Mouse (Mus musculus): ENCODE results near the gene Ticam1. TPM values are rescaled to one million over a fixed set of nuclear protein-coding genes. Genes with fewer than 3 reads are reported as not detected.

Ticam1 gene
- polyA plus RNA-seq, 1 experiment from 2014 or later, result 11.3 TPM

DNA sequence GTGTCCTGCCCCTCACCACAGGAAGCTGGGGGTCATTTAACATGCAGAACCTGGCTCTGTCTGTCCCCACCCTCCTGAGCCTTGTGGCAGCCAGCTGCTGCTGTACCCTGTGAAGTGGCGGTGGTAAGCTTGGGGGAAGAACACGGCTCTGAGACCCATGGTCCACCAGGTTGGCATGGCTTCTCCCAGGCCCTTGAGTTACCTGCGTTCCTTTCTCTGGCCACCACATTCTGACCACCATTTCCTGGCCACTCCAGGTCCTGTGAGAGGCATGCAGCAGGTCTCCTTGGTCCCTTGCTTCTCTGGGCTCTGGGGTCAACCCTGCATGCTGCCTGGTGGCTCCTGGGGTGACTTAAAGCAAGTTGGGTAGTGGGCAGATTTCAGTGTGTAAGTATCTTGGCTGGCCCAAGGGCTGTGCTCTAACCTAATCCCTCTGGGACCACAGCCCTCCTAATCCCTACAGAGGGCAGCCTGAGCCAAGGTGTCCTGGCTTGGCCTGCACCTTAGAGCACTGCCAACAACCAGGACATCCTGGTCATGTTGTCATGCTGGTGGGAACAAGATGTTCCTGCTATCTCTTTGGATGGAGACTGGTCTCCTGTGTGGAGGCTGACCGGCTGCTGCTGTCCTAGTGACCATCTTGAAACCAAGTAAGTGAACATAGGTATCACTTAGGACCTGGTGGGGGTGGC lies 16.1 kb upstream of the Ticam1 start, which contains the start of gene Plin3:
Plin3 (minus strand) TSS at position 343 of the 692 bp plus-strand sequence.
- no peak for DNase-seq (ENCODE audit: low spot score)
- no peak within 1 kb of the TSS for H3K9ac ChIP-seq (ENCODE audit: low read length)
- no peaks in the 10 kb centered on the region for H3K9me3 ChIP-seq (ENCODE audit: control insufficient read depth, low read length)
- ATAC-seq (replicated peaks; ENCODE audit: low FRiP score, low TSS enrichment, low read depth), result no peak
- no peak within 1 kb of the TSS for H3K4me3 ChIP-seq (ENCODE audit: low read depth, low read length)
- 92% methylated on average over 4 of the region's 4 CpGs for WGBS
- H3K36me3 ChIP-seq (ENCODE audit: control insufficient read depth, insufficient read depth, low read length), result no peaks in the 10 kb centered on the region
- H3K27me3 ChIP-seq (replicated peaks; ENCODE audit: control insufficient read depth, insufficient read depth, low read length), result no peaks in the 10 kb centered on the region
- H3K27ac ChIP-seq (ENCODE audit: low read depth), result peak within 1 kb of the TSS; percentile 92; the same call in 1 of the 2 replicates
- H3K4me2 ChIP-seq (ENCODE audit: low read length), result no peak within 1 kb of the TSS
- H3K4me1 ChIP-seq (replicated peaks; ENCODE audit: control insufficient read depth, insufficient read depth, low read length), result peaks cover 22% of the 10 kb centered on the region

DNA sequence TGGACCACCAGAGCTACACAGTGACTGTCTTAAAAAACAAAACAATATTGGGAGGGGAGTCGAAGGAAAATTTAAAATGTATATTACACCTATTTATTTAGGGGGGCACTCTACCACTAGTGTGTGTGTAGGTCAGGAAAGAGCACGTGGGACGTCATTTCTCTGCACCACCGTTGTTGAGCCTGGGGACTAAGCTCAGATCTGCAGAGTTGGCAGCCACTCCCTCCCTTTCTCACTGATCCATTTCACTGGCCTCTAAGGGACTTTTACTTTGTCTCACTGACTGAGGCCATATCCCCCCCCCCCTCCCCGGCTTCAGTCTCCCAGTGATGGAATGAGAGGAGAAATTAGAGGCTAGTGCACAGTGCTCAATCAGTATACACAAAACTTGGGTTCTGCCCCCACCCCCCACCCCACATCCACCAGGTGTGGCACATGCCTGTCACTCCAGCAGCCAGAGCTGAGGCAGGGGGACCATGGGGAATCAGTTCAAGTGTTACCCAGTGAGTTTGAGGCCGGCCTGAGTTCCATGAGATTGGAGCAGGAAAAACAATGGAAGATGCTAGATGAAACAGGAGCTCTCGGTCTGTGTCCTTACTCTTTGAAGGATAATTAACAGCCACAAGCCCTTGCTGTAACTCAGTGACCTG lies 15.4 kb upstream of the Ticam1 start:
- no peak overlapping the region for H3K9ac ChIP-seq (ENCODE audit: low read length)
- no peaks in the 10 kb centered on the region for H3K27me3 ChIP-seq (replicated peaks; ENCODE audit: control insufficient read depth, insufficient read depth, low read length)
- no peak overlapping the region for H3K4me3 ChIP-seq (ENCODE audit: low read depth, low read length)
- ATAC-seq (replicated peaks; ENCODE audit: low FRiP score, low TSS enrichment, low read depth) (no peak), DNase-seq (ENCODE audit: low spot score) (no peak)
- H3K4me2 ChIP-seq (ENCODE audit: low read length), result no peak overlapping the region; the same call in 1 of the 2 replicates
- H3K27ac ChIP-seq (ENCODE audit: low read depth), result peak overlapping the region; percentile 92
- no peaks in the 10 kb centered on the region for H3K9me3 ChIP-seq (ENCODE audit: control insufficient read depth, low read length)
- H3K36me3 ChIP-seq (ENCODE audit: control insufficient read depth, insufficient read depth, low read length), result no peaks in the 10 kb centered on the region
- peaks cover 25% of the 10 kb centered on the region for H3K4me1 ChIP-seq (replicated peaks; ENCODE audit: control insufficient read depth, insufficient read depth, low read length)
- WGBS, result 84% methylated on average over 7 of the region's 7 CpGs

- peak overlapping the region; percentile 57 for H3K4me2 ChIP-seq (ENCODE audit: low read length)
- H3K36me3 ChIP-seq (ENCODE audit: control insufficient read depth, insufficient read depth, low read length), result peaks cover 7% of the 10 kb centered on the region
- H3K9ac ChIP-seq (ENCODE audit: low read length), result peak overlapping the region; percentile 29
- H3K4me3 ChIP-seq (ENCODE audit: low read depth, low read length), result peak overlapping the region; percentile 52; the same call in 1 of the 2 replicates
- DNase-seq (ENCODE audit: low spot score) (peak; percentile 91), ATAC-seq (replicated peaks; ENCODE audit: low FRiP score, low TSS enrichment, low read depth) (peak; percentile 89)
- no peaks in the 10 kb centered on the region for H3K9me3 ChIP-seq (ENCODE audit: control insufficient read depth, low read length)
- peak overlapping the region; percentile 92 for H3K27ac ChIP-seq (ENCODE audit: low read depth)
- H3K4me1 ChIP-seq (replicated peaks; ENCODE audit: control insufficient read depth, insufficient read depth, low read length), result peaks cover 25% of the 10 kb centered on the region
- no peaks in the 10 kb centered on the region for H3K27me3 ChIP-seq (replicated peaks; ENCODE audit: control insufficient read depth, insufficient read depth, low read length)
- 2% methylated on average over 16 of the region's 16 CpGs for WGBS
Measured at GRCm38 (mm10) chr17:56291171-56291511, 14.6 kb upstream of the Ticam1 start.

DNA sequence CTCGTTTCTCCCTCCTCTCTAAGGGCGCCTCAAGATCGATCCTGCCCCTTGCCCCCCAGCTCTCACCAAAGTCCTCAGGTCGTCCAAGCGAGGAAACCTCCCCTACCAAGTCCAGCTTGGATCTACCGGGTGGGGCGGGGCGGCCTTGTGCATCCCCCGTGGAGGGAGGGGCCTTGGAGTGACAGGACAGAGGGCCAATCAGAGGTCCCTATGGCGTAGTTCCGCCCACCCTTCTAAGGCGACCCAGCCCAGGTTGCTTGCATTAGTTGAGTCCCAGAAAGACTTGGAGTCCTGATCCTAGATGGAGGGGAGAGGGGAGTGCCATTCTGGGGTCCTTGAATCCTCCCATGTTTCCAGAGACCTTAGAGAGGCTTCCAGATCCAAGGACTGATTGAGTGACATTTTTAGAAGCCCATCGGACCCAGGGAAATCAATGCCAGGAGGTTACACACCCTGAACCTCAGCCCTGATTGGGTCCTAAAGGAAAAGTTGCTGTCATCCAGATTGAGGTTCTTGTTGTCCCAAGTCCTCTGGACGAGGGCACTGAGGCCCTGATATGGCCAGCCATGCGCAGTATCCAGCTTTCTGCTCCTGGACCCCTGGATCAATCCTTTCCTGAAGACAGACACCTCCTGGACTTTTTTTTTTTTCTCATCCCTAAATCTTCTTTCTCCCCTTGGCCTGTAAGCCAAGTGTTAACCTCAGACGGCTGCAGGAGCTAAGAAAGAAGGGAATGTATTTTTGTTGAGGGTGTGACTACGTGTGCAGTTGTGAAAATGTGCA lies 14.0 kb upstream of the Ticam1 start:
- no peaks in the 10 kb centered on the region for H3K27me3 ChIP-seq (replicated peaks; ENCODE audit: control insufficient read depth, insufficient read depth, low read length)
- H3K9ac ChIP-seq (ENCODE audit: low read length), result peak overlapping the region; percentile 83
- ATAC-seq (replicated peaks; ENCODE audit: low FRiP score, low TSS enrichment, low read depth) (peak; percentile 89), DNase-seq (ENCODE audit: low spot score) (peak; percentile 100)
- peaks cover 13% of the 10 kb centered on the region for H3K36me3 ChIP-seq (ENCODE audit: control insufficient read depth, insufficient read depth, low read length)
- peak overlapping the region; percentile 92 for H3K27ac ChIP-seq (ENCODE audit: low read depth)
- peak overlapping the region; percentile 52 for H3K4me3 ChIP-seq (ENCODE audit: low read depth, low read length)
- H3K4me1 ChIP-seq (replicated peaks; ENCODE audit: control insufficient read depth, insufficient read depth, low read length), result peaks cover 25% of the 10 kb centered on the region
- no peaks in the 10 kb centered on the region for H3K9me3 ChIP-seq (ENCODE audit: control insufficient read depth, low read length)
- H3K4me2 ChIP-seq (ENCODE audit: low read length), result peak overlapping the region; percentile 57
- WGBS, result 5% methylated on average over 17 of the region's 17 CpGs

- Histone ChIP-seq H3K9me3 (ENCODE audit: control insufficient read depth, low read length) (no peaks in the 10 kb centered on the region), H3K27ac (ENCODE audit: low read depth) (peak overlapping the region; percentile 92), H3K4me2 (ENCODE audit: low read length) (peak overlapping the region; percentile 57), H3K36me3 (ENCODE audit: control insufficient read depth, insufficient read depth, low read length) (peaks cover 22% of the 10 kb centered on the region), H3K4me3 (ENCODE audit: low read depth, low read length) (peak overlapping the region; percentile 52), H3K4me1 (replicated peaks; ENCODE audit: control insufficient read depth, insufficient read depth, low read length) (peaks cover 25% of the 10 kb centered on the region), H3K27me3 (replicated peaks; ENCODE audit: control insufficient read depth, insufficient read depth, low read length) (no peaks in the 10 kb centered on the region), H3K9ac (ENCODE audit: low read length) (peak overlapping the region; percentile 83)
- 4% methylated on average over 23 of the region's 23 CpGs for WGBS
- no peak; the same call in 1 of the 2 replicates for ATAC-seq (replicated peaks; ENCODE audit: low FRiP score, low TSS enrichment, low read depth)
- peak; percentile 80 for DNase-seq (ENCODE audit: low spot score)
Measured at GRCm38 (mm10) chr17:56289371-56290331, 13.1 kb upstream of the Ticam1 start.

GRCm38 (mm10) chr17:56288866-56289265 lies 12.3 kb upstream of the Ticam1 start:
- H3K4me2 ChIP-seq (ENCODE audit: low read length), result peak overlapping the region; percentile 57
- H3K4me3 ChIP-seq (ENCODE audit: low read depth, low read length), result peak overlapping the region; percentile 52
- DNase-seq (ENCODE audit: low spot score), result no peak
- WGBS, result 38% methylated on average over 3 of the region's 3 CpGs
- peaks cover 30% of the 10 kb centered on the region for H3K36me3 ChIP-seq (ENCODE audit: control insufficient read depth, insufficient read depth, low read length)
- no peak for ATAC-seq (replicated peaks; ENCODE audit: low FRiP score, low TSS enrichment, low read depth)
- H3K27me3 ChIP-seq (replicated peaks; ENCODE audit: control insufficient read depth, insufficient read depth, low read length), result no peaks in the 10 kb centered on the region
- H3K9ac ChIP-seq (ENCODE audit: low read length), result peak overlapping the region; percentile 83
- H3K4me1 ChIP-seq (replicated peaks; ENCODE audit: control insufficient read depth, insufficient read depth, low read length), result peaks cover 25% of the 10 kb centered on the region
- no peaks in the 10 kb centered on the region for H3K9me3 ChIP-seq (ENCODE audit: control insufficient read depth, low read length)
- H3K27ac ChIP-seq (ENCODE audit: low read depth), result peak overlapping the region; percentile 92

DNA sequence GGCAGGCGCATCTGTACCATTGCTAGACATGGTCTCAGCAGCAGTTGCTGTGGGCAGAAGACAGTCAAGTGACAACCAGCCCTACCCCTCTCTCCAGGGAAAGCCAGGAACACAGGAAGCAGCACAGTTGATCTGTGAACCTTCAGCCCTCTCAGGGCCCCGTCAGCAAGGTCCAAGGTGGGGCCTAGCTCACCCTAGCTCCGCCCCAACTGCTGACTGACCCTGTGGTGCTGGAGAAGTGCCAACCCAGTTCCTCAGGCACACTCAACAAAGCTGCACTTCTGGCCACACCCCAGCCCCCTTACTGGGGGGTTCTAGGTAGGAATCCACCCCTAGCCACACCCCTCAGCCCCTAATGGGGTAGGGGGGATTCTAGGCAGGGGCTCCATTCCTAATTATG lies 11.2 kb upstream of the Ticam1 start:
- Histone ChIP-seq H3K36me3 (ENCODE audit: control insufficient read depth, insufficient read depth, low read length) (peaks cover 38% of the 10 kb centered on the region), H3K4me3 (ENCODE audit: low read depth, low read length) (no peak overlapping the region), H3K4me1 (replicated peaks; ENCODE audit: control insufficient read depth, insufficient read depth, low read length) (peaks cover 25% of the 10 kb centered on the region), H3K27me3 (replicated peaks; ENCODE audit: control insufficient read depth, insufficient read depth, low read length) (no peaks in the 10 kb centered on the region), H3K27ac (ENCODE audit: low read depth) (peak overlapping the region; percentile 62), H3K9ac (ENCODE audit: low read length) (peak overlapping the region; percentile 25; the same call in 1 of the 2 replicates), H3K9me3 (ENCODE audit: control insufficient read depth, low read length) (no peaks in the 10 kb centered on the region), H3K4me2 (ENCODE audit: low read length) (peak overlapping the region; percentile 57)
- WGBS, result 44% methylated on average over 3 of the region's 3 CpGs
- DNase-seq (ENCODE audit: low spot score), result peak; percentile 70
- no peak; the same call in 1 of the 2 replicates for ATAC-seq (replicated peaks; ENCODE audit: low FRiP score, low TSS enrichment, low read depth)

Data from intestine, embryonic 14.5 days (tissue).